Mouse (Mus musculus) activated CD4-positive, CD25-positive, alpha-beta regulatory T cell (primary cell): ENCODE results near the gene Rpl3. TPM values are rescaled to one million over a fixed set of nuclear protein-coding genes. Genes with fewer than 3 reads are reported as not detected.

Source experiments
- polyA plus RNA-seq, 2 experiments: library from polyadenylated mRNA; unstranded; fragments of 100-300 nt; shearing (Covaris generic); gene quantifications; one replicate each; pipeline ENCODE4 v1.2.1; 2017

Gene Rpl3
- polyA plus RNA-seq: 1,000 to 10,000 TPM; 1,222 to 2,349 TPM

DNA sequence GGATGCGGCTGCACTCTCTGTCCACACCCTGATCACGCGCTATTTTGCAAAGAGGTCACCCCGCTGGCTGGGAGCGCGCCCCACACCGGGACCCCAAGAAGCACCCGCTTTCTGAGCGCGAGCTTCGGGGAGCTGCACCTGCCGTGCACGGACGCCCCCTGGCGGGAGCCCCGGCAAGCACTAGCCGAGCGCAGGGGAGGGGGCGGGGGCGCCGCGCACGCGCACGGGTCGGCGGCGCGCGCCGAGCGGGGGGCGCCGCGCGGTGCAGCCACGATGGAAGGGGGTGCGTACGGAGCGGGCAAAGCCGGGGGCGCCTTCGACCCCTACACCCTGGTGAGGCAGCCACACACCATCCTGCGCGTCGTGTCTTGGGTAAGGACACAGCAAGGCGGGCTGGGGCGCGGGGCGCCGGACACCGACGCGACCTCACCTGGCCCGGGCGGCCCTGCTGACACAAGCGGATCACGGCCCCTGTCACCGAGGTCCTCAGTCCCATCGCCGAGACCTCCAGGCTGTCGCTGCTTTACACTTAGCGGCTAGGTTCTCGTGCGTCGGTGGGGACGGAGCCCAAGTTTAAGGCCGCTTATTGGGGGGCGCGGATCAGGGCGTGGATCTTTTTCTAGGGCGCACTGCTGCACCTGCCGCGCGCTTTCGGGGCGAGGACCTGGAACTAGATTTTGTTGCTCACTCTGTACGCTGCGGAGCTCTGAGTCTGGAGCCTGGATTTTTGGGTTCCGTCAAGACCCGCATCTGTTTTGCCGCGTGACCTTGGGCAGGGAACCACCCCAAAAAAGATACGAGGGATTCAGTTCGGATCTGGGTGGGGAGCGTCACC, at the start of gene Rpl3, which contains the start of gene Syngr1:
Gene Rpl3, minus strand, starts transcription at position 748 of the 835 bp plus-strand sequence.
Gene Syngr1, plus strand, starts transcription at position 214 of the 835 bp plus-strand sequence.

GRCm38 (mm10) chr15:80132993-80133586, 41.4 kb upstream of the Rpl3 start, which contains the start of gene Tab1:
Tab1 (plus strand) TSS chr15:80133127.

Other genes with a start within 250 kb of the Rpl3 start
- 100 to 1,000 TPM; 406 to 436 TPM for gene Apobec3, start 200.2 kb downstream of the Rpl3 start, polyA plus RNA-seq
- 100 to 1,000 TPM in 1 of 2 experiments, 10 to 100 TPM in 1; 77.1 to 109 TPM for gene Cbx7, start 120.7 kb downstream of the Rpl3 start, polyA plus RNA-seq
- 1 to 10 TPM in 1 of 2 experiments, under 1 TPM in 1; 0.38 to 1.7 TPM for gene Pdgfb, start 76.9 kb downstream of the Rpl3 start, polyA plus RNA-seq
- under 1 TPM; 0.60 to 0.93 TPM for gene Syngr1, start 534 bp downstream of the Rpl3 start, polyA plus RNA-seq
- gene Tab1, start 41.3 kb upstream of the Rpl3 start, polyA plus RNA-seq: 10 to 100 TPM; 17.2 to 23.3 TPM
- gene Mgat3, start 81.9 kb upstream of the Rpl3 start, polyA plus RNA-seq: not detected
- 10 to 100 TPM; 20.5 to 24.5 TPM for gene Mief1, start 142.2 kb upstream of the Rpl3 start, polyA plus RNA-seq
- not detected for gene AC140267.1, start 144.0 kb upstream of the Rpl3 start, polyA plus RNA-seq
- gene Atf4, start 163.3 kb upstream of the Rpl3 start, polyA plus RNA-seq: 10 to 100 TPM; 79.7 to 98.2 TPM
- 10 to 100 TPM; 30.3 to 37.1 TPM for gene Rps19bp1, start 172.4 kb upstream of the Rpl3 start, polyA plus RNA-seq
- under 1 TPM; 0.06 to 0.26 TPM for gene Cacna1i, start 195.4 kb upstream of the Rpl3 start, polyA plus RNA-seq